Mouse (Mus musculus) layer of hippocampus, adult 18-20 months (tissue): ENCODE measurements around the gene Gm28042. TPM values are rescaled to one million over a fixed set of nuclear protein-coding genes. Genes with fewer than 3 reads are reported as not detected.

ENCODE experiments used
- DNase-seq, 2 experiments: peaks; one replicate each; pipeline ENCODE4 v3.0.0; 2022; ENCODE audit warnings: low spot score in 2 of 2
- total RNA-seq, 2 experiments: library from RNA; stranded (reverse); gene quantifications; 2 replicates each; pipeline ENCODE4 v1.2.3; 2021

The Gm28042 gene
- total RNA-seq, 2 experiments from 2014 or later: 1.7 to 2.0 TPM

DNA sequence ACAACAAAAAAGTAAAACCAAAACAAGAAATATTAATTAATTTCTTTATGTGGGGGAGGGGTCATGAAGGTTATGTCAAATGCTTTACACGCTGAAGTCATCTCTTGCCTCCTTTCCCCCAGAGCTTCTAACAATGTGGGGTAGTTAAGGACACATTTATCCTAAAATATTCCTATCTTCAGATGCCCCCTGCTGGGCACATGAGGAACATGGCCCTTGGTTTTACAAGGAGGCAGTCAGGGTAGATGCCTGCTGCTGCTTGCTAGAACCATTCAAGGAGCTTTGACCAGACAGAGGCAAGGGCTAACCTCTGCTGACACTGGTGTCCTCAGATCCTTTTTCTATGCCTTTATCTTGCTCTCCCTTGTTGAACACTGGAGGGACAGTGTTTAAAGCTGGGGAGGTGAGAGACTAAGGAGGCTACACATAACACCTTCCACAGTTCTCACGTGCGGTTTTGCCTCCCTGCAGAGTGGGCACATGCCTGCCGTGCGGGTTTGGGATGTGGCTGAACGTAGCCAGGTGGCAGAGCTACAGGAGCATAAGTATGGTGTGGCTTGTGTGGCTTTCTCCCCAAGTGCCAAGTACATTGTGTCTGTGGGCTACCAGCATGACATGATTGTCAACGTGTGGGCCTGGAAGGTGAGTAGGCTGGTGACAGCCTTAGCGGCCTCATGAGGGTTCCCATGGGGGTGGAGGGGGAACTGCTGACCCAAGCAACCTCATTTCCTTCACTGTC is 15.7 kb upstream of the Gm28042 start:
- peak in 1 of 2 experiments; percentile 76 for DNase-seq

DNA sequence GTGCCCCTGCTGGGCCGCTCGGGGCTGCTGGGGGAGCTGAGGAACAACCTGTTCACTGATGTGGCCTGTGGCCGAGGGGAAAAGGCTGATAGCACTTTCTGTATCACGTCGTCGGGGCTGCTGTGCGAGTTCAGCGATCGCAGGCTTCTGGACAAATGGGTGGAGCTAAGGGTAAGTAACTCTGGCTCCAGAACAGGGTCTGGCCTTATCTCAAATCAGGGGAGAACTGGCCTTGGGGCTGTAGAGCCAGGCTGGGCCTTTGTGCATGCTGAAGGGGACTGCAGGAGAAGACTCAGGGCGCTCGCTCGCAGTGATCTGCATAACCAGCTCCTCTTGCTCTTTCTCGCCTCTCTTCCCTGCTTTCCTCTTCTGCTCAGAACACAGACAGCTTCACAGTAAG is 14.4 kb upstream of the Gm28042 start:
- DNase-seq: no peak

DNA sequence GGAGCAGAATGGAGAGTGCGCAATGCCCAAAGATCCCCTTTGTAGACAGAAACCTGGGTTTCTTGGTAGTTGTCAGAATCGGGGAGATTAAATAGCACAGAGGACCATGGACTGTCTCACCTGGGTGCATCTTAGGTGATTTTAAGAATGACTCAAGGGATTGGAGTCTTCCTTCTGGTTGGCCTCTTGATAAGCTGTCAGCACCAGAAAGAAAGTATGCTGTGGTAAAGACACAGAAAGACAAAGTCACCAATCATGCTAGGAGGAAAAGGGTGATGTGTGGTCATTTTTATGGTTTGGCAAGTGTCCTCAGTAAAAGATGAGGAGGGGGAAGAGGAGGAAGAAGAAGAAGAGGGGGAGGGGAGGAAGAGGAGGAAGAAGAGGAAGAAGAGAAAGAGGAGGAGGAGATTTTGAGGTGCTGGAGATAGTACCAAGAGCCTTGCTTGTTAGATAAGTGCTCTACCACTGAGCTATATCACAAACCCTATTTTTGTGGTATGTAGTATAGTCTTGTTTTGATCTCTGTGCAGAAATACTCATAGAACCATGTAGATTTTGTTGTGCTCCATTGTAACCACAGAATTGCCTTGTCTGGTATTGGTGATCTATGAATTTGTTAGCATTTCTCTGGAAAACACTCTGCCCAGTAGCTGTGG is 13.3 kb upstream of the Gm28042 start:
- DNase-seq: no peak

DNA sequence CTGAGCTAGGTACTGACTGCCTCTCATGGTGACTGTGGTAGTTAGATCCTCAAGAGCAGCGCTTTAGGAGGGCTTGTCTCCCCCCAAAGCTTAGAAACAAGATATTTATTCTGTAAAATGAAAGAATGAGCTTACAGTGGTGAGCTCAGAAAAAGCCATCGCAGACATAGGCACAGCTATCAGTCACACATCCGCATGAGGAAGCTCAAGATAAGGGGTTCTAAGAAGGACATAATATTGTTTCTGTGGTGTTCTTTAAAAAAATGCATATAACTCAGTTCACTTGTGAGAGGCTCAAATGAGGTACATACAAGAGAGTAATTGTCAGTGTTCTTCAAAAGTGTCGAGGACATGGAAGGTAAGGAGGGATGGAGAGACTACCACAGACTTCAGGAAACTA is 11.4 kb upstream of the Gm28042 start:
- no peak for DNase-seq

DNA sequence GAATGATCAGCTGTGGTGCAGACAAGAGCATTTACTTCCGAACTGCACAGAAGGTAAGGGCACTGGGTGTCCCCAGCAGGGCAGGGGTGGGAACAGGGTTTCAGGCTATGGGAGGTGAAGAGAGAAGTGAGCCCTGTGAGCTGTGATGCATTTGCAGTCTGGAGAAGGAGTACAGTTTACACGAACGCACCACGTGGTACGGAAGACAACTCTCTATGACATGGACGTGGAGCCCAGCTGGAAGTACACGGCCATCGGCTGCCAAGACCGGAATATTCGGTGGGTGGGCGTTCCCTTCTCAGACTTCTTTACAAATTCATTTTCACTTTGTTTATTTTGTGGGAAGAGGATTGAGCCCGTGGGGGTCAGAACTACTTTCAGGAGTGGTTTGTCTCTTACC is 9.7 kb upstream of the Gm28042 start:
- no peak for DNase-seq

DNA sequence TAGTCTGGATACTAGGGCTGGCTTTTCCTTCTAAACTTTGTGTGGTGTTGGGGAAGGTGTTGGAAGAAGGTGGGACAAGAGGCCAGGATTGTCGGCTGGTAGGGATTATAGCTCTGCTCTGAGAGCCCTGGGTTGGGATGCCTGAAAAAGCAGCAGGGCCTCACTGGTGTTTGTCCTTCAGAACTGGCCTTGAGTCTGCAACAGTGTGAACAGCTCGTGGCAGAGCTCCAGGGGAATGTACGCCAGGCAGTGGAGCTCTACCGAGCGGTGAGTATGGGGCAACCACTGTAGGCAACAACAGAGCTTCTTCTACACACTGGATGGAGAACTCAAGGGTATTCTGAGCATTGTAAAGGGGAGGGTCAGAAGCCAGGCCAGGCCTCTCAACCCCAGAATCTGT is 3.0 kb upstream of the Gm28042 start:
- DNase-seq: no peak

DNA sequence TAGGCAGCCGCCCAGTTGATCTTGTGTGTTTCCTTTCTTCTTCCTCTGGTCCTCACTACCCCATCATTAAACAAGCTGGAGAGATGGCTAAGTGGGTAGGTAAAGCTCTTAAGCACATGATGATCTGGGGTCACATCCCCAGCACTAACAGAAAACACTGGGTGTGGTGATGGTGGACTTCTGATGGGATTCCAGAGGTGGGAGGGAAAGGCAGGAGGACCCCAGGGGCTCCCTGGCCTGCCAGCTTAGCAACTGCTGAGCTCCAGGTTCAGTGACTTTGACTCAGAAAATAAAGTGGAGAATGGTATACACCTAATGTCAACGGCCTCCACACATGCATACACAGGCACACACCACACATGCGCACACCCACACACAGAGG is 648 bp downstream of the Gm28042 start:
- no peak for DNase-seq

DNA sequence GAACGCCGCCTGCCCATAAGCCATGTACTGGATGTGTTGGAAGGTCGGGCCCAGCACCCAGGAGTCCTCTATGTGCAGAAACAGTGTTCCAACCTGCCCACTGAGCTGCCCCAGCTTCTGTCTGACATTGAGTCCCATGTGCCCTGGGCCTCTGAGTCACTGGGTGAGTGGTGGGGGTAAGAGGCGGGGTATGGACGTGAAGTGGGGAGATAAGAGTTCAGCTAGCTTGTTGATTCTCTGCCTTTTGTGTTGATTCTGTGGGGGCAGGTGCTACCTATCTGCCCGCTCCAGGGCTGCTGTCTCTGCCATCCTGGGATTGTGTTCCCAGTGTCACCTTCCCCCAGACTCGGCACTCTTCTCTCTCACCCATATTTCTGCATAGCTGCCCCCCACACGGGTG is 3.1 kb downstream of the Gm28042 start:
- no peak for DNase-seq

DNA sequence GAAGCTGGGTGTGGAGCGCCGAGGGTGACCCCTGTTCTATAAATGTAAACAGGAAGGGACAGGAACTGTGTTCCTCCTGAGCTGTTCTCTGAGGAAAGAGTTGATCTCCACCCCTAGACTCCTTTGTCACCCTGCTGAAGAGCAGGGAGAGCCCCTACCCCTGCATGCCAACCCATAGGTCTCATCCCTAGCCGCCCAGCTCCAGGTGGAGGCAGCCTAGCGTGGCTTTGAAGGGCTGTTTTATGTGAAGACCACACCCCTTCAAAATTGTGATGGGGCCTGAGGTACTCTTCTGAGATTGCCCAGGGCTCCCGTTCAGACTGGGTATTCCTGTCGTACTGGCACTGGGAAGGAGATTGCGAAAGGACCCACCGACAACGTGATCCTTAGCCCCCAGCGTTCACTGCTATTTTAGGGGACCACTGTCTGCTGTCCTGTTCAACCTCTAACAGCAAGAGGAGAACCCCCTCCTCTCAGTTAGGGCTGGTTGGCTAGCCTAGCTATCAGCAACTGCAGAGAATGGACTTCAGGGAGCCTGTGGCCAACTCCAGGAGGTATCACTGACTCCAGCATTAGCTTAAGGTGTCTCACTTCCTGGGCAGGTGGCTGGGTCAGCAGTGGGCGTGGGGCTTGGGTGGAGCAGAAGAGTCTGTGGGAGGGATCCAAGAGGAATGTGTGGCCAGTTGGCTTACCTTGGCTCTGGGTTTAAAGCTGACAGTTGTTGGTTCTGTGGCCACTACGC is 5.6 kb downstream of the Gm28042 start, which contains the start of gene Pla2g4b:
Gene Pla2g4b (plus strand): TSS at position 692 of the 742 bp plus-strand sequence.
- no peak for DNase-seq

DNA sequence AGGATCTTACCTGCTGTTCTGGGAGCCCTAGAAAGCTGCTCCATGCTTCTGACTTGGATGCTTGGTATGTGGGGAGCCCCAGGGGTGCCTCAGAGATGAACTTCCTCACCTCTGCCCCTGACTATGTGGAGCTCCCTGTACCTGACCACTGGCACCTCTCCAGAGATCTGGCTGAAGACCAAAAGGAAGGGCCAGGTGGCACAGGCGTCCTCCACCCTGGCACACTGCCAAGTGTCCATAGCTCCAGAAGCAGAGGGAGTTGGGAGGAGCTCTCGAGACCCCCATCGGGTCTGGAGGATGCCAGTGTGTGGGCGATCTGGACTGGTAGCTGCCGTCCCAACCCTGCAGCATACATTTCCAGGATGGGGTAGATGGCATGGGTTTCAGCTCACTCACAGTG is 6.4 kb downstream of the Gm28042 start:
- no peak for DNase-seq

DNA sequence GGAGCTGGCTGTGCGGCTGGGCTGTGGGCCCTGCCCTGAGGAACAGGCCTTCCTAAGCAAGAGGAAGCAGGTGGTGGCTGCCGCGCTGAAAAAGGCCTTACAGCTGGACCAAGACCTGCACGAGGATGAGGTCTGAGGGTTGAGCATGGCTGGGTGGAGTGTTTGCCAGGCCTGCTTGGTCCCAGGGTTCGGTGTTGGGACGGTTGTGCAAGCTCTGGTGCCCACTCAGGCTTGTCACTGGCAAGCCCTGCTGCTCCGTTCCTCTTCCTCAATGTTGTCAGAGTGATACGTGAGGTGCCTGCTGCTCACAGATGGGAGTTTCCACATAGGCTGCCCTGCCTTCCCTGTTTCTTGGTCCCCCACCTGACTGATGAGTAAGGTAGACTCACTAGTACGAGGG is 10.5 kb downstream of the Gm28042 start:
- no peak for DNase-seq

DNA sequence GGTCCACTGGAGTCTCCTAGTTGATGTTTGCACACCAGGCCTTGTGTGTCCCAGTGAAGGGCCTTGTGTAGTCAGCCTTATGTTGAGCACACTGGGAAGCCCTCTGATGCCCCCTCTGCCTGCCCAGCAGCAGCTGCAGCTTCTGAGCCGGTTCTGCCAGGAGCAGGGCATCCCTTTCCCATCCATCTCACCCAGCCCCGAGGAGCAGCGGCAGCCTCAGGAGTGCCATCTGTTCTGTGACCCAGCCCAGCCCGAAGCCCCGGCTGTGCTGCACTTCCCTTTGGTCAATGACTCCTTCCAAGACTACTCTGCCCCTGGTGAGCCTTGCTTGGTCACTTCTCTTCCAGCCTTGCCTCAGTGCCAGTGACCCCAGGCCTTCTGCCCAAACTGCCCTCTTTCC is 13.7 kb downstream of the Gm28042 start:
- no peak for DNase-seq

DNA sequence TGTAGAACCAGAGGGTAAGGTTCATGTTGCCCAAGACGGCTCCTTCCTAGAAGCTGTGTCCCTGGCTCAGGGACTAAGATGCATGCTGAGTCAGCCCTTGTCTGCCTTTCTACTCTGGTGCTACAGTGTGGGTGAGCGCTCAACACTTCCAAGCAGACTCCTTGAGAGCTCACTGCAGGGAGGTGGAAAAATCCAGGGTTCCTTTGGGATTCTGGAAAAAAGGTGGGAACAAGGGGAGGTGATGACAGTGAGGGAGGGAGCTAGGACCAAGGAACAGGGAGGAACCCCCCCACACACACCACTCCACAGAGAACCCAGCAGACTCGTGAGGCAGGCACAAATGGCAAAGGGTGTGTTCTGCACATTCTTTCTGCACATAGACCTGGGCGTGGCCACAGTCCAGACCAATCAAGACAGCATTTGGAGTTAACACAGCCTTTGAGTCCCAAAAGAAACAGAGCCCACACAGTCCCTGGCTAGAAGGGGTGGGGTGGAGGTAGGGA is 16.9 kb downstream of the Gm28042 start:
- peak in 1 of 2 experiments; percentile 41 for DNase-seq

DNA sequence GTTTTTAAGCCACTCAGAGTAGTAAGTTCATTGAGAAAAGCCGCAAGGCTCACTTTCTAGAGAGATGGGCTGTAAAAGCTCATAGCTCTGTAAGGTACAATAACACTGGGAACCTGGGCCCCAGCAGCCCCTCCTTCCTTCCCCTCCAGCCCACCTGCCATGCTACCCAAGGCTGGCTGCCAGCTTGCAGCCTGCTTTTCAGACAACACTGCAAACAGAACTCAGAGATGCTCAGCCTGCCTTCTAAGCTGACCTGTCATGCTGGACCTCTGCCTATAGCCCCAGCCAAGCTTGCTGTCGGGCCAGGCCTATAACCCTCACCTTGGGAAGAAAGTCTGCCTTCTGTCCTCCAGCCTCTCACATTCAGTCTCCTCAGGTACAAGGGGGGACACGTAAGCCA is 17.4 kb downstream of the Gm28042 start:
- DNase-seq: no peak

DNA sequence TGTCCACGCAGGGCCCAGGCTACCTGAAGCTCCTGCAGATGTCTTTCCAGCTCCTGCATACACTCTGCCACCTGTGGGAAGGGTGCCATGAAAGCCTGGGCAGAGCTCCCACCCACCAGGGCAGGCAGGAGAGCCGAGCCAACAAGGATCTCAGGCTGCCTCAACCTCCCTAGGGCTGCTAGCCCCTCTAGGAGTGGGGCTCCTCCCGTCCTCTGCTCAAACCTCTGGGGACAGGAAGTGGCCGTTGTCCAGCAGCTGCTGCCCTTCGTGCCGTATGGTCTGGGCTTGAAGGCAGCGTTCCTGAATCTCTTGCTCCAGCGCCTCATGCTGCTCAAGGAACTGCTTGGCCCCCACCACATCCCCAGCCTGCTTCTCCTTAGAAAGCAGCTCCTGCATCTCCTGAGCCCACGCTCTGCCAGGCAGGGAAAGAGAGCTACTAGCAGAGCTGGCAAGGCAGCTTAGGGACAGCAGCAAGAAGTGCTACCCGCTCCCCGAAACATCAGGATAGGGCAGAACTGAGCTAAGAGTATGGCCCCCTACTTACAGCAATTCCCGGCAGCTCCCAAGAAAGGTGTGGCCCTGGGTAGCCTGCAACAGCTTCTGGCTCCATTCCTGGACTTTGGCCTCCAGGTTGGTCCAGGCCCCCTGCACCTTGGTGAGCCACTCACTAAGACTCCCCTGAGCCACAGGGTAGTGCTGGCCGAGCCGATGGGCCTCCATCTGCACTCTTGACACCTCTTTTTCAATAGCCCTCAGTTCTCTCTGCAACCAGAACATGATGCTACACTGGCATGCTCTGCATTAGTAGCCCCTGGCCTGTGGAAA is 19.4 kb downstream of the Gm28042 start:
- DNase-seq: peak in 1 of 2 experiments; percentile 36

DNA sequence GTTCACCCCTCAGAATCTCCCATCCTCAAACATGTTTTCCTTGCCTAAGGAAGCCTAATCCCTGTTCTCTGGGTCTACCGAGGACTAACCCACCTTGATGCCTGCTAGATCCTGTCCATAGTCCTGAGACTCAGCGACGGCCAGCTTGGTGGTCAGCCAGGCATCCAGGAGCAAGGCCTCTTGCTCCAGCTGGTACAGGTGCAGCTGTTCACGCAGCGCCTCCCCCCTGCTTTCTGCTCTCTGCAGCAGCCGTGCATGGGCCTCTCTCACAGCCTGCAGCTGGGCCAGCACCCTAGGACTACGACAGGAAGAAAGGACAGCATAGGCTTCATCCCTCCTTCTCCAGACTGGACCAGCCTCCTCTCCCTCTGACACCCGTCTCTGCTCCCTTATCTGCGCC is 20.9 kb downstream of the Gm28042 start:
- DNase-seq: no peak

DNA sequence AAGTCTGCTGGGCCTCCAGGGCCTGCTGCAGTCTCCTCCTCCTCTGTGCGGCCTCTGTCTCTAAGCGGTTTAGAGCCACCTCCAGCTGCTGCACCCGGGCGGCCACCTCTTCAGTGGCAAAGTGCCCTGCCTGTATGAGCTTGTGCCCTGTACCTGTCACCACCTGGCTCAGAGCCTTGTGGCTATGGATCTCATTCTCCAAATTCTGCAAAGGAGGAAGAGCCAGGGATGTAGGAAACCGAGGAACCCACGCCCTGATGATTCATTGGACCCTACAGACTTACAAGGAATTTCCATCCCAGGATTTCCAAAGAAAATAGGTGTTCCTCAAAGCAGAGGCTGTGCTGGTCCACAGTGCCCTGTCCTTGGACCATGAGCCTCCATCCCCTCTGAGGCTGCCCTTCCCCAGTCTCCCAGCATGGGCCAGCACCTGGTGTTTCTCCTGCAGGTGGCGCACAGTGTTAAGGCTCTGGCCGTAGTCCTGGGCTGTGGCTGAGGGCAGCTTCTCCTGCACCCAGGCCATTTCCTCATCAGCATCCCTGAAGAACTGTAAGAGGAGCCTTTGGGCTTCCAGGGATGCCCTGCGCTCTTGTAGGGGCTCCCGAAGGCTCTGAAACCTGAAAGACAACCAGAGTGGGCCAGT is 22.5 kb downstream of the Gm28042 start:
- no peak for DNase-seq

DNA sequence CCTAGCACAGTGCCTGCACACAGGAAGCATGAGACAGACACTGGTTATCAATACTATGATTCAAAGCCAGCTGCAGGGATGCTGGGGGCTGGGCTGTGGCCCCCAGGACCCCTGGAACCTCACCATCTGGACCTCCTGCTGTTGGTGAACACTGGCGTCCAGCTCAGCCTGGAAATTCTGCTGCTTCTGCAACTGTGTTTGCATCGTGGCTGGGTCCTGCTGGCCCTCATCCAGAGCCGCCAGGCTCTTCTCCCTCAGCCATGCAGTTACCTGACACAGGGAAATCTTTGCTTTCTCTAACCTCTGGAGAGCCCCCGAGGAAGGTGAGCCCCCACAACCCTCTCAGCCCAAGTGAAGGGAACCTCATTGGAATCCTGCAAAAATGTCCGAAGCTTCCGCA is 24.1 kb downstream of the Gm28042 start:
- no peak for DNase-seq

DNA sequence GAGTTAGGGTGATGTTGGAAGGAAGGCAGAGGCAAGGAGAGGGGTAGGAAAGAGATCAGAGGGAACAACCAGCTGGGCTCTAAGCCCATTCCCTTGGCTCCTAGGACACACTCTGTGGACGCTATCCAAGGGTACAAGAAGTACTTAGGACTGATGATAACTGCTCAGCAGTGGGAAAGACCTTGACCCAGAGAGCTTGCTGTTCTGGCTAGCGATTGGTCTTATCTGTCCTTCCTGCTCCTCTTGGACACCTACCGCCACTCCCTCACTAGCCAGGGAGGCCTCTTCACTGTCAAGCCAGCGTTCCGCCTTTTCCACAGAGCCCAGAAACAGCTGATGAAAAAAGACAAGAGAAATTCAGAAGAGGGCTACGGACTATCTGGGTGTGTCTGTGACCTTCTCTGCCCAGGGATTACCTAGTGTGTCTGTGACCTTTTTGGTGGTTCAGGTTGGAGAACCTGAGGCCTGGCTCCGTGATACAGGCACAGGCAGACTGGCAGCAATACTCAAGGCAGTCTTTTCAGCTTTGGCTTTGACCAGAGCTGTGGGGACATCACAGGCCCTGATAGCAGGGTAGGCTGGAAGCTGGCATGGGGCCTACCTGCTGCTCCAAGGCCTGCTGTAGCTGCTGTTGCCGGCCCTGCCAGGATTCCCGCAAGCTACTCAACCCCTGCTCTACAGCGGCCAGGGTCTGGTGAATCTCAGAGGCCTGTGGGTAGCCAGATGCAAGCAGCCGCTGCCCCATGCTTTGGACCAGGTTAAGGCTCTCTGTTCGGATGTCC is 27.7 kb downstream of the Gm28042 start:
- DNase-seq: no peak

DNA sequence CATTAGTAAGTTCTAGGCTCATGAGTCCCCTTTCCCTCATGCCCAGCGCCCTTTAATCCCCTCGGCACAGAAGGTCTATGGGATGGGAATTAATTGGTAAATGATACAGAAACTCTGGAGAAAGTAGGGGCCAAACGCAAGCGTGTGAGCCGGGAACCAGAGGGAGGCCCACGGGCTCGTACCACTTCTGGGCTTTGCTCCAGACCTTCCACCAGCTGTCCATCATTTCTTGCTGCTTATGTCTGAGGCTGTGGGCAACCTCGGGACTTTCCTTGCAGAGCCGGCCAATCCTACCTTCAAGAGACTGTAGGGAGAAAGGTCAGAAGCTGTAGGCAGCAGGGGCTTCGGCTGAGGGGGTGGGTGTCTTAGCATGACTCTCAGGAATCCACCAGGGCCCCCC is 28.6 kb downstream of the Gm28042 start:
- DNase-seq: no peak
